Mouse (Mus musculus) hindbrain, embryonic 11.5 days (tissue): Measurements from ENCODE around the gene Sipa1l3. TPM values are rescaled to one million over a fixed set of nuclear protein-coding genes. Genes with fewer than 3 reads are reported as not detected.

Experiments used
- ATAC-seq: fragments of 200-750 bp; cut with Nextera tagmentation; 2 replicates; pipeline ENCODE4 v1.8.0; 2017; ENCODE audit warnings: mild to moderate bottlenecking, moderate TSS enrichment, moderate library complexity; ENCODE audit not compliant: low FRiP score
- DNase-seq: peaks from one replicate; pipeline ENCODE4 v3.0.0-alpha.2; 2015; ENCODE audit warnings: low spot score
- H3K27ac ChIP-seq: fragments of 300-500 bp; sonication (generic); 2 replicates; pipeline ENCODE4 v1.5.1; 2014; ENCODE audit warnings: mild to moderate bottlenecking, low read depth, low read length
- H3K27me3 ChIP-seq: fragments of 300-500 bp; sonication (generic); 2 replicates; pipeline ENCODE4 v1.6.1; 2014; ENCODE audit warnings: mild to moderate bottlenecking, low read length, moderate library complexity, mixed read lengths; ENCODE audit not compliant: control insufficient read depth, insufficient read depth
- H3K36me3 ChIP-seq: fragments of 300-500 bp; sonication (generic); 2 replicates; pipeline ENCODE4 v1.6.1; 2014; ENCODE audit warnings: mild to moderate bottlenecking, low read length, moderate library complexity, mixed read lengths; ENCODE audit not compliant: control insufficient read depth, insufficient read depth
- H3K4me1 ChIP-seq: fragments of 300-500 bp; sonication (generic); replicated peaks from 2 replicates; pipeline ENCODE4 v1.6.1; 2014; ENCODE audit warnings: low read length, mixed read lengths; ENCODE audit not compliant: control insufficient read depth, insufficient read depth
- H3K4me2 ChIP-seq: fragments of 300-500 bp; sonication (generic); replicated peaks from 2 replicates; pipeline ENCODE4 v1.6.1; 2014; ENCODE audit warnings: mild to moderate bottlenecking, low read depth, low read length
- H3K4me3 ChIP-seq: fragments of 300-500 bp; sonication (generic); 2 replicates; pipeline ENCODE4 v1.5.1; 2014; ENCODE audit warnings: low read depth, low read length
- H3K9ac ChIP-seq: fragments of 300-500 bp; sonication (generic); 2 replicates; pipeline ENCODE4 v1.6.1; 2014; ENCODE audit warnings: low read depth, low read length
- H3K9me3 ChIP-seq: fragments of 300-500 bp; sonication (generic); 2 replicates; pipeline ENCODE4 v1.6.1; 2016; ENCODE audit warnings: low read length; ENCODE audit not compliant: control insufficient read depth
- WGBS: fragments of 180-500 bp; shearing (Covaris S2); extraction: QIAGEN DNeasy Blood & Tissue Kit; methylation state at CpG from one replicate; pipeline ENCODE4 v1.1.7; 2014; 5-methylcytosine and 5-hydroxymethylcytosine counted together
- polyA plus RNA-seq: library from polyadenylated mRNA; unstranded; fragments of >200 nt; fragmentation: Nextera tagmentation; extraction: Ambion mirVana; gene quantifications from 2 replicates; pipeline ENCODE4 v1.2.1, GENCODE M21; 2014

Gene Sipa1l3
- polyA plus RNA-seq, 1 experiment from 2014 or later: 11.2 TPM

- WGBS: 78% methylated on average over 6 of the region's 6 CpGs
- Histone ChIP-seq H3K9ac (no peak overlapping the region), H3K9me3 (no peaks in the 10 kb centered on the region), H3K27me3 (no peaks in the 10 kb centered on the region), H3K4me3 (no peak overlapping the region), H3K36me3 (no peaks in the 10 kb centered on the region), H3K4me1 (no peaks in the 10 kb centered on the region), H3K4me2 (no peak overlapping the region), H3K27ac (no peak overlapping the region)
- ATAC-seq: no peak
- DNase-seq: no peak
Observed at GRCm38 (mm10) chr7:29335841-29336671, 182.4 kb downstream of the Sipa1l3 start.

- no peak for ATAC-seq
- Histone ChIP-seq H3K9me3 (no peaks in the 10 kb centered on the region), H3K27me3 (no peaks in the 10 kb centered on the region), H3K9ac (no peak overlapping the region), H3K27ac (no peak overlapping the region), H3K36me3 (no peaks in the 10 kb centered on the region), H3K4me2 (no peak overlapping the region), H3K4me1 (no peaks in the 10 kb centered on the region), H3K4me3 (no peak overlapping the region)
- no peak for DNase-seq
Observed at GRCm38 (mm10) chr7:29335276-29335675, 183.2 kb downstream of the Sipa1l3 start.

DNA sequence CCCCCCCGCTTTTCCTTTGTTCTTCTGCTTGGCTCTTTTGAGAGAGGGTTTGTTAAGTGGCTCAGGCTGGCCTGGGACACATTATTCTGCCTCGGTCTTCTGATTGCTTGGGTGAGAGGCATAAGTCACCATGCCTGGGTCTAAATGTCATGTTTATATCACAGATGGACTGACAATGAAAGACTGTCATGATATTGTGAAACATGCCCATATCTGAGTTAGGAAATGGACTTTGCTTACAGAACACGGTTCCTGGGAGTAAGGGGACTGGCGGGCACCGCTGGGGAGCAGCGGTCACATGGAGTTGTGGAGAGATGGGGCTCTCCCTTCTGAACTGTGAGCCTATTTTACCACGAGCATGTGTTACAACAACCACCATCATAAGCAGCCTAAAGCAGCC, 184.3 kb downstream of the Sipa1l3 start:
- ATAC-seq: no peak
- Histone ChIP-seq H3K4me2 (no peak overlapping the region), H3K36me3 (no peaks in the 10 kb centered on the region), H3K4me3 (no peak overlapping the region), H3K9ac (no peak overlapping the region), H3K4me1 (no peaks in the 10 kb centered on the region), H3K9me3 (no peaks in the 10 kb centered on the region), H3K27ac (no peak overlapping the region), H3K27me3 (no peaks in the 10 kb centered on the region)
- no peak for DNase-seq
- 72% methylated on average over 6 of the region's 7 CpGs for WGBS

DNA sequence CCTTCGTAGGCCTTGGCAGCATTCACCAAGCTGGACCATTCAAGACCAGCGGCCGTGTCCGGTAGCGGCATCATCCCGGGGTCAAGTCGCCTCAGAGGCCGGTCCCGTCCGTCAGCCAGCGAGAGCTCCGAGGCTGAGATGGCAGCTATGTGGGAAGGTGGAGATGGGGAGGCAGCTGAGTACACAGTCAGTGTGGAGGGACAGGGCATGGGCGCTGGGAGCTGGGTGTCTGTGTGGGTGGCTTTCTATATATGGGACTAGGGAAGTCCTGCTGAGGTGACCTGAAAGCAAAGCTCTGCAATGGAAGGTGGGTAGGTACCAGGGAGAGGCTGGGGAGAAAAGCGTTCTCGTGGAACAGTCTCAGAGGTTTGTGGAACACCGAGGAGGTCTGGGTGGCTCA, 189.5 kb downstream of the Sipa1l3 start:
- WGBS: 93% methylated on average over 16 of the region's 16 CpGs
- no peak overlapping the region for H3K4me2 ChIP-seq
- no peaks in the 10 kb centered on the region for H3K9me3 ChIP-seq
- ATAC-seq (no peak), DNase-seq (no peak)
- H3K4me1 ChIP-seq: no peaks in the 10 kb centered on the region
- H3K27me3 ChIP-seq: no peaks in the 10 kb centered on the region
- no peak overlapping the region for H3K4me3 ChIP-seq
- no peaks in the 10 kb centered on the region for H3K36me3 ChIP-seq
- H3K9ac ChIP-seq: no peak overlapping the region
- H3K27ac ChIP-seq: no peak overlapping the region

GRCm38 (mm10) chr7:29327087-29327486, 191.4 kb downstream of the Sipa1l3 start:
- no peak overlapping the region for H3K4me3 ChIP-seq
- no peak overlapping the region for H3K4me2 ChIP-seq
- no peak overlapping the region for H3K27ac ChIP-seq
- H3K36me3 ChIP-seq: no peaks in the 10 kb centered on the region
- DNase-seq (no peak), ATAC-seq (no peak)
- no peaks in the 10 kb centered on the region for H3K9me3 ChIP-seq
- H3K4me1 ChIP-seq: no peaks in the 10 kb centered on the region
- H3K9ac ChIP-seq: no peak overlapping the region
- WGBS: 88% methylated on average over 6 of the region's 6 CpGs
- no peaks in the 10 kb centered on the region for H3K27me3 ChIP-seq

DNA sequence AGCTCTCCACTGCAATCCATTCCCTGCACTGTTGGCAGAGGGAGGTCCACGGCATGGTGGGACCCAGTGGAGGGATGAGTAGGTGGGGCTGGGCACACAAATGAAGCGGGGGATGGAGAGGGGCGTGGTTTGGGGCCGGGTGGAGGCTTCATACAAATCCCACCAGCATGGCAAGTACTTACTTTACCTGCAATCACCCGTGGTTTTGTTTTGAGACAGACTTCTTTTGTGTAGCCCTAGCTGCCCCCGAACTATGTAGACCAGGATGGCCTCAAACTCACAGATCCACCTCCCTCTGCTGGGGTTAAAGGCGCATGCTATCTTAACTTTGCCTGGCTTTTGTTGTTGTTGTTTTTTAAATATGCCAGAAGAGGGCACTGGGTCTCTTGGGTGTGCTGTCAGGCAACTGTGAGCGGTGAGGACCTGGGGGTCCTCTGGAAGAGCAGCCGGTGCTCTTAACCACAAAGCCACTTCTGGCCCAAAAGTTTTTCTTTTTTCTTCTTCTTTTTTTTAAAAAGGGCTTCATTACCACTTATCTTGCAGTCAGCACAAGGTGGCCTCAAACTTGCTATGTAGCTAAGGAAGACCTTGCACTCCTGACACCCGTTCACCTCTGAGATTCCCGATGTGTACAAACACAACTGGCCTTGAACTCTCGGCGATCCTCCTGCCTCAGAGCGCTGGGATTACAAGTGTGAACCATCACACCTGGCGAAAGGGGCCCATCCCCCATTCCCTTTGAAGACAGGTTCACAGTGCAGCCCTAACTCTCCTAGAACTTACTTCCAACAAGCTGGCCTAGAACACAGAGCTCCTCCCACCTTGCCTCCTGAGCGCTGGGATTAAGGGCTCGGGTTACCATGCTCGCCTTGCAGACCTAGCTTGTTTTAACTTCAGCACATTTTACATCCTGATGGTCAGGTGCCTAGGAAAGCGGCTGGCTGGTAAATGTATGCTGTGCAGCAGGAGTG, 198.8 kb downstream of the Sipa1l3 start:
- DNase-seq (peak; percentile 46), ATAC-seq (no peak)
- no peaks in the 10 kb centered on the region for H3K9me3 ChIP-seq
- H3K27me3 ChIP-seq: no peaks in the 10 kb centered on the region
- peak overlapping the region; percentile 54; the same call in 1 of the 2 replicates for H3K9ac ChIP-seq
- peak overlapping the region; percentile 43 for H3K4me2 ChIP-seq
- H3K4me1 ChIP-seq: peaks cover 35% of the 10 kb centered on the region
- H3K36me3 ChIP-seq: no peaks in the 10 kb centered on the region; the same call in 1 of the 2 replicates
- H3K4me3 ChIP-seq: peak overlapping the region; percentile 16; the same call in 1 of the 2 replicates
- peak overlapping the region; percentile 95 for H3K27ac ChIP-seq
- WGBS: 13% methylated on average over 19 of the region's 19 CpGs

GRCm38 (mm10) chr7:29318115-29318911, 200.1 kb downstream of the Sipa1l3 start:
- DNase-seq (peak; percentile 71), ATAC-seq (peak; percentile 18; the same call in 1 of the 2 replicates)
- no peak overlapping the region; the same call in none of the 2 replicates for H3K4me3 ChIP-seq
- H3K27me3 ChIP-seq: no peaks in the 10 kb centered on the region
- H3K4me2 ChIP-seq: peak overlapping the region; percentile 43
- 2% methylated on average over 18 of the region's 18 CpGs for WGBS
- peak overlapping the region; percentile 95 for H3K27ac ChIP-seq
- H3K9me3 ChIP-seq: no peaks in the 10 kb centered on the region
- H3K9ac ChIP-seq: peak overlapping the region; percentile 54
- H3K36me3 ChIP-seq: no peaks in the 10 kb centered on the region; the same call in 1 of the 2 replicates
- peaks cover 44% of the 10 kb centered on the region for H3K4me1 ChIP-seq

DNA sequence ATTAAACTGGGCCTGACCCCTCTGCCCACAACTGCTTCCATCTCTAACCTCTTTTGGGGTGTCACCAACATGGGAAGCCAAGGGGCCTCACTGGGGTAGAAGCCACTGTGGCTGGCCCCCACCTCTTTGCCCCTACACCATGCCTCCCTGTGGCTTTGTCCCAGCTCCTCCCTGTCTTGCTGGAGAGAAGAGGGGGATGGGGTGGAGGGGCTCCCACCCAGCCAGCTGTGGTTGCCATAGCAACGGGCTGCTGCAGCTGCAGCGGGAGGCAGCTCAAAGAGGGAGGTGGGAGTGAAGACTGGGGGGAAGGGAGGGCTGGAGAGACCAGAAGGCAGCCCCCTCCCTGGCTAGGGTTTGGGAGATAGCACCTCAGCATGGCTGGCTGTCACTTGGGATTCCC, 200.9 kb downstream of the Sipa1l3 start:
- peak overlapping the region; percentile 33 for H3K4me2 ChIP-seq
- H3K36me3 ChIP-seq: no peaks in the 10 kb centered on the region; the same call in 1 of the 2 replicates
- WGBS: 0% methylated on average over 2 of the region's 2 CpGs
- peak overlapping the region; percentile 95 for H3K27ac ChIP-seq
- peak overlapping the region; percentile 54 for H3K9ac ChIP-seq
- H3K27me3 ChIP-seq: no peaks in the 10 kb centered on the region
- DNase-seq (peak; percentile 88), ATAC-seq (peak; percentile 80)
- peaks cover 44% of the 10 kb centered on the region for H3K4me1 ChIP-seq
- H3K4me3 ChIP-seq: no peak overlapping the region
- H3K9me3 ChIP-seq: no peaks in the 10 kb centered on the region
